Comparison of ENCODE assay signal across 9 mouse cellular contexts in the genomic region with DNA sequence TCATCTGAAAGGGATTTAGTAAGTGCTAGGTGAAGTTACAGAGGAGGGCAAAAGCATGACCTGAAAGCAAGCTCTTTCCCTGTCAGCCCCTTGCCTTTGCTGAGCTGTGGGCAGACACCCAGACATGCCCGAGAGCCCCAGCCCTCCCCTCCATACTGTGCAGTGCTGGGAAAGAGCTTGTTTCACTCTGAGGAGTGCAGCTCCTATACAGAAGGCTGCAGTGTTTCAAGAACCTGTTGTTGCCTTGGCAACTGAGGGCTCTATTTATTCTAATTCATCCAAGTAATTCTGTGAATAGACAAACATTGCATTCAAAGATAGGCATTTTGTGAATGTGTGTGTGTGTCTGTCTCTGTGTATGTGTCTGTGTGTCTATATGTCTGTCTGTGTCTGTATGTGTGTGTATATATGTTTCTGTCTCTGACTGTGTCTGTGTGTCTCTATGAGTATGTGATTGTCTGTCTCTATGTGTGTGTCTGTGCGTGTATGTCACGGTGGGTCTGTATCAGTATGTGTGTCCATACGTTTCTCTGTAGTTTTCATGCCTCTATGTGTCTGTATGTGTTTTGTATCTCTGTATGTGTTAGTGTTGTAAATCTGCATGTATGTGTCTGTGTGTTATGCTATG. TPM values are rescaled to one million over a fixed set of nuclear protein-coding genes. Genes with fewer than 3 reads are reported as not detected.
DNase-seq lines count a peak whose midpoint lies in the region; ATAC-seq and TF ChIP-seq lines count a peak whose summit lies in the region.
"Had no signal": no experiment of that assay in that cellular context is flagged by ENCODE, and none has a peak within 500 bp of the region (broad histone marks: within the 10 kb centered on the region; RNA-seq: fewer than 3 reads in every experiment).

No protein-coding gene starts in this region.

- DNase-seq in left cerebral cortex, postnatal 25 days (ENCODE audit: low spot score in 2 of 2): peak; percentile 43 to 45
- DNase-seq in left cerebral cortex, adult 18-20 months (ENCODE audit: low spot score in 2 of 2): no peak
- peak; percentile 20 for DNase-seq in brain, embryonic 18.5 days (ENCODE audit: low read depth, low spot score)
- no peak for DNase-seq in urinary bladder, postnatal 4 days (ENCODE audit: low spot score in 2 of 2)
- DNase-seq in heart, embryonic 10.5 days (ENCODE audit: low spot score): no peak
- no peak for DNase-seq in stomach, postnatal 0 days (ENCODE audit: low spot score)
- DNase-seq: cerebellum, postnatal 25 days had no signal

- no peak overlapping the region for H3K4me2 ChIP-seq in forebrain, embryonic 15.5 days (replicated peaks)
- no peak overlapping the region for H3K4me2 ChIP-seq in midbrain, embryonic 12.5 days (replicated peaks)
- H3K4me2 ChIP-seq in stomach, postnatal 0 days (replicated peaks; ENCODE audit: low read depth): no peak overlapping the region

- no peaks in the 10 kb centered on the region for H3K36me3 ChIP-seq in forebrain, embryonic 15.5 days
- H3K36me3 ChIP-seq in midbrain, embryonic 12.5 days: no peaks in the 10 kb centered on the region
- H3K36me3 ChIP-seq in heart, embryonic 10.5 days: no peaks in the 10 kb centered on the region
- no peaks in the 10 kb centered on the region for H3K36me3 ChIP-seq in stomach, postnatal 0 days (ENCODE audit: control insufficient read depth, insufficient read depth, low read length)

- H3K4me1 ChIP-seq in forebrain, embryonic 15.5 days: peaks cover 10% of the 10 kb centered on the region
- peaks cover 11% of the 10 kb centered on the region for H3K4me1 ChIP-seq in midbrain, embryonic 12.5 days
- H3K4me1 ChIP-seq in heart, embryonic 10.5 days: no peaks in the 10 kb centered on the region
- no peaks in the 10 kb centered on the region for H3K4me1 ChIP-seq in stomach, postnatal 0 days (replicated peaks; ENCODE audit: control insufficient read depth, insufficient read depth)

- TF ChIP-seq EP300 in stomach, postnatal 0 days (optimal IDR thresholded peaks at IDR 0.05): no peak

- H3K27me3 ChIP-seq in forebrain, embryonic 15.5 days: no peaks in the 10 kb centered on the region
- H3K27me3 ChIP-seq in midbrain, embryonic 12.5 days: no peaks in the 10 kb centered on the region
- no peaks in the 10 kb centered on the region for H3K27me3 ChIP-seq in heart, embryonic 10.5 days (ENCODE audit: insufficient read depth, poor library complexity, severe bottlenecking)
- H3K27me3 ChIP-seq in stomach, postnatal 0 days (ENCODE audit: control insufficient read depth, insufficient read depth, low read length): no peaks in the 10 kb centered on the region

- intact Hi-C loops in left cerebral cortex, postnatal 25 days (cut with DNase I): loop anchor here (5.0 to 10.0 kb wide), 2 partner anchors 220 to 553 kb away; no protein-coding TSS in a partner anchor

- TF ChIP-seq CTCF in stomach, postnatal 0 days (IDR thresholded peaks at IDR 0.05; ENCODE audit: low read depth): no peak

- no peaks in the 10 kb centered on the region for H3K9me3 ChIP-seq in forebrain, embryonic 15.5 days
- H3K9me3 ChIP-seq in midbrain, embryonic 12.5 days: no peaks in the 10 kb centered on the region
- no peaks in the 10 kb centered on the region for H3K9me3 ChIP-seq in heart, embryonic 10.5 days
- H3K9me3 ChIP-seq in stomach, postnatal 0 days (ENCODE audit: control insufficient read depth, low read length): no peaks in the 10 kb centered on the region

- no peak overlapping the region for H3K4me3 ChIP-seq in forebrain, embryonic 15.5 days
- H3K4me3 ChIP-seq in midbrain, embryonic 12.5 days: no peak overlapping the region
- no peak overlapping the region for H3K4me3 ChIP-seq in heart, embryonic 10.5 days
- no peak overlapping the region for H3K4me3 ChIP-seq in stomach, postnatal 0 days (ENCODE audit: low read depth, low read length)

- H3K27ac ChIP-seq in forebrain, embryonic 15.5 days (replicated peaks): peak overlapping the region; percentile 22
- 0 out of 2 replicates have a peak overlapping the region, but pooled peaks have one; percentile 49 for H3K27ac ChIP-seq in midbrain, embryonic 12.5 days (replicated peaks)
- no peak overlapping the region for H3K27ac ChIP-seq in heart, embryonic 10.5 days
- no peak overlapping the region for H3K27ac ChIP-seq in stomach, postnatal 0 days (replicated peaks)

- H3K9ac ChIP-seq in forebrain, embryonic 15.5 days (replicated peaks): no peak overlapping the region
- H3K9ac ChIP-seq in midbrain, embryonic 12.5 days (replicated peaks): no peak overlapping the region
- no peak overlapping the region for H3K9ac ChIP-seq in stomach, postnatal 0 days (ENCODE audit: low read length)

- ATAC-seq in forebrain, embryonic 15.5 days (replicated peaks): peak; percentile 98
- ATAC-seq in midbrain, embryonic 12.5 days (ENCODE audit: low FRiP score, low read depth): peak; percentile 98
- ATAC-seq in stomach, postnatal 0 days (ENCODE audit: low FRiP score, low TSS enrichment): no peak

- WGBS in forebrain, embryonic 15.5 days: 9% methylated on average over 4 of the region's 4 CpGs
- WGBS in midbrain, embryonic 12.5 days: 32% methylated on average over 4 of the region's 4 CpGs
- WGBS in heart, embryonic 10.5 days: 63% methylated on average over 4 of the region's 4 CpGs
- 55% methylated on average over 4 of the region's 4 CpGs for WGBS in stomach, postnatal 0 days

RNA-seq across cellular contexts. Expression of a gene that starts 45.4 kb away (rescaled TPM):
- 10 to 100 TPM; 32.7 to 34.8 TPM for total RNA-seq in left cerebral cortex, postnatal 25 days (2021)
- 10 to 100 TPM; 27.4 to 33.2 TPM for total RNA-seq in left cerebral cortex, adult 18-20 months (2021)
- polyA plus RNA-seq in forebrain, embryonic 15.5 days (2015; fragmentation: Nextera tagmentation; extraction: Ambion mirVana): 37.5 and 39.4 TPM in 2 replicates
- polyA plus RNA-seq in midbrain, embryonic 12.5 days (2016; fragmentation: Nextera tagmentation; extraction: Ambion mirVana): 47.9 and 49.9 TPM in 2 replicates
- 38.1 and 42.0 TPM in 2 replicates for polyA plus RNA-seq in heart, embryonic 10.5 days (2016; fragmentation: Nextera tagmentation; extraction: Ambion mirVana)
- 30.8 and 31.5 TPM in 2 replicates for polyA plus RNA-seq in stomach, postnatal 0 days (2015; fragmentation: Nextera tagmentation; extraction: Ambion mirVana)

Comparison
In these comparisons a context has a peak if more than half of its experiments do, and no peak if none do; other contexts are left out.
1. DNase-seq: peak in left cerebral cortex, postnatal 25 days (2 of 2) and brain, embryonic 18.5 days (single experiment); none in left cerebral cortex, adult 18-20 months (0 of 2), urinary bladder, postnatal 4 days (0 of 2), heart, embryonic 10.5 days (single experiment) and stomach, postnatal 0 days (single experiment).
2. H3K27ac ChIP-seq: peak in forebrain, embryonic 15.5 days (single experiment) and midbrain, embryonic 12.5 days (single experiment); none in heart, embryonic 10.5 days (single experiment) and stomach, postnatal 0 days (single experiment).